Mouse (Mus musculus): ENCODE results near the gene Gm10720. TPM values are rescaled to one million over a fixed set of nuclear protein-coding genes. Genes with fewer than 3 reads are reported as not detected.
"Not testable (repeated sequence)": the region's sequence is repeated elsewhere in the genome, so short reads cannot be mapped to it uniquely, and the experiment has no call there.

Gm10720 gene
- polyA plus RNA-seq (2012; ENCODE audit: insufficient read depth, insufficient read length, low replicate concordance, missing spikeins), result not detected in 2 replicates

DNA sequence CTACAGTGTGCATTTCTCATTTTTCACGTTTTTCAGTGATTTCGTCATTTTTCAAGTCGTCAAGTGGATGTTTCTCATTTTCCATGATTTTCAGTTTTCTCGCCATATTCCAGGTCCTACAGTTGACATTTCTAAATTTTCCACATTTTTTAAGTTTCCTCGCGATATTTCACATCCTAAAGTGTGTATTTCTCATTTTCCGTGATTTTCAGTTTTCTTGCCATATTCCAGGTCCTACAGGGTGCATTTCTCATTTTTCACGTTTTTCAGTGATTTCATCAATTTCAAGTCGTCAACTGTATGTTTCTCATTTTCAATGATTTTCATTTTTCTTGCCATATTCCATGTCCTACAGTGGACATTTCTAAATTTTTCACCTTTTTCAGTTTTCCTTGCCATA is at the start of gene Gm10720:
Gene Gm10720, plus strand, starts transcription at position 301 of the 400 bp plus-strand sequence.
- H3K4me3 ChIP-seq (ENCODE audit: insufficient read depth, low read depth, low read length), result not testable (repeated sequence)
- whole genome bisulfite sequencing, result 67% methylated on average over 5 of the region's 9 CpGs

GRCm38 (mm10) chr9:3000445-3000972 is 14.9 kb upstream of the Gm10720 start, which contains the start of gene Gm10722:
Gene Gm10722, plus strand, starts transcription at chr9:3000922.
- H3K27ac ChIP-seq (ENCODE audit: insufficient read depth, low read depth, low read length); H3K4me1 ChIP-seq (ENCODE audit: control insufficient read depth, insufficient read depth, low read length); H3K4me3 ChIP-seq (ENCODE audit: insufficient read depth, low read depth, low read length): not testable (repeated sequence)
- 74% methylated on average over 12 of the region's 12 CpGs for WGBS

More for the DNA sequence above, at the start of gene Gm10720:
- not testable (repeated sequence) for H3K27ac ChIP-seq (ENCODE audit: insufficient read depth, low read depth, low read length); H3K4me1 ChIP-seq (ENCODE audit: control insufficient read depth, insufficient read depth, low read length)

- not testable (repeated sequence) for H3K4me3 ChIP-seq (ENCODE audit: insufficient read depth, low read depth, low read length); H3K27ac ChIP-seq (ENCODE audit: insufficient read depth, low read depth, low read length); H3K4me1 ChIP-seq (ENCODE audit: control insufficient read depth, insufficient read depth, low read length)
- 67% methylated on average over 8 of the region's 8 CpGs for WGBS
These were observed 14.4 kb upstream of the Gm10720 start for GRCm38 (mm10) chr9:3001006-3001405.

DNA sequence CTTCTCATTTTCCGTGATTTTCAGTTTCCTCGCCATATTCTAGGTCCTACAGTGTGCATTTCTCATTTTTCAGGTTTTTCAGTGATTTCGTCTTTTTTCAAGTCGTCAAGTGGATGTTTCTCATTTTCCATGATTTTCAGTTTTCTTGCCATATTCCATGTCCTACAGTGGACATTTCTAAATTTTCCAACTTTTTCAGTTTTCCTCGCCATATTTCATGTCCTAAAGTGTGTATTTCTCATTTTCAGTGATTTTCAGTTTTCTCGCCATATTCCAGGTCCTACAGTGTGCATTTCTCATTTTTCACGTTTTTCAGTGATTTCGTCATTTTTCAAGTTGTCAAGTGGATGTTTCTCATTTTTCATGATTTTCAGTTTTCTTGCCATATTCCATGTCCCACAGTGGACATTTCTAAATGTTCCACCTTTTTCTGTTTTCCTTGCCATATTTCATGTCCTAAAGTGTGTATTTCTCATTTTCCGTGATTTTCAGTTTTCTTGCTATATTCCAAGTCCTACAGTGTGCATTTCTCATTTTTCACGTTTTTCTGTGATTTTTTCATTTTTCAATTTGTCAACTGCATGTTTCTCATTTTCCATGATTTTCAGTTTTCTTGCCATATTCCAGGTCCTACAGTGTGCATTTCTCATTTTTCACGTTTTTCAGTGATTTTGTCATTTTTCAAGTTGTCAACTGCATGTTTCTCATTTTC is 13.3 kb upstream of the Gm10720 start:
- WGBS, result 72% methylated on average over 9 of the region's 11 CpGs
- not testable (repeated sequence) for H3K4me3 ChIP-seq (ENCODE audit: insufficient read depth, low read depth, low read length); H3K27ac ChIP-seq (ENCODE audit: insufficient read depth, low read depth, low read length); H3K4me1 ChIP-seq (ENCODE audit: control insufficient read depth, insufficient read depth, low read length)

DNA sequence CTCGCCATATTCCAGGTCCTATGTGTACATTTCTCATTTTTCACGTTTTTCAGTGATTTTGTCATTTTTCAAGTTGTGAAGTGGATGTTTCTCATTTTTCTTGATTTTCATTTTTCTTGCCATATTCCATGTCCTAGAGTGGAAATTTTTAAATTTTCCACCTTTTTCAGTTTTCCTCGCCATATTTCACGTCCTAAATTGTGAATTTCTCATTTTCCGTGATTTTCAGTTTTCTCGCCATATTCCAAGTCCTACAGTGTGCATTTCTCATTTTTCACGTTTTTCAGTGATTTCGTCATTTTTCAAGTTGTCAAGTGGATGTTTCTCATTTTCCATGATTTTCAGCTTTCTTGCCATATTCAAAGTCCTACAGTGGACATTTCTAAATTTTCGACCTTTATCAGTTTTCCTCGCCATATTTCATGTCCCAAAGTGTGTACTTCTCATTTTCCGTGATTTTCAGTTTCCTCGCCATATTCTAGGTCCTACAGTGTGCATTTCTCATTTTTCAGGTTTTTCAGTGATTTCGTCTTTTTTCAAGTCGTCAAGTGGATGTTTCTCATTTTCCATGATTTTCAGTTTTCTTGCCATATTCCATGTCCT is 12.6 kb upstream of the Gm10720 start, which contains the start of gene Gm11168:
Gene Gm11168, plus strand, starts transcription at position 553 of the 603 bp plus-strand sequence.
- not testable (repeated sequence) for H3K4me1 ChIP-seq (ENCODE audit: control insufficient read depth, insufficient read depth, low read length); H3K4me3 ChIP-seq (ENCODE audit: insufficient read depth, low read depth, low read length); H3K27ac ChIP-seq (ENCODE audit: insufficient read depth, low read depth, low read length)
- WGBS, result 75% methylated on average over 6 of the region's 14 CpGs

- not testable (repeated sequence) for H3K4me3 ChIP-seq (ENCODE audit: insufficient read depth, low read depth, low read length); H3K27ac ChIP-seq (ENCODE audit: insufficient read depth, low read depth, low read length); H3K4me1 ChIP-seq (ENCODE audit: control insufficient read depth, insufficient read depth, low read length)
- WGBS, result 85% methylated on average over 1 of the region's 5 CpGs
These were observed 9.3 kb upstream of the Gm10720 start for GRCm38 (mm10) chr9:3006179-3006578.

GRCm38 (mm10) chr9:3006636-3007035 is 8.8 kb upstream of the Gm10720 start:
- 72% methylated on average over 8 of the region's 8 CpGs for WGBS
- not testable (repeated sequence) for H3K4me1 ChIP-seq (ENCODE audit: control insufficient read depth, insufficient read depth, low read length); H3K27ac ChIP-seq (ENCODE audit: insufficient read depth, low read depth, low read length); H3K4me3 ChIP-seq (ENCODE audit: insufficient read depth, low read depth, low read length)

DNA sequence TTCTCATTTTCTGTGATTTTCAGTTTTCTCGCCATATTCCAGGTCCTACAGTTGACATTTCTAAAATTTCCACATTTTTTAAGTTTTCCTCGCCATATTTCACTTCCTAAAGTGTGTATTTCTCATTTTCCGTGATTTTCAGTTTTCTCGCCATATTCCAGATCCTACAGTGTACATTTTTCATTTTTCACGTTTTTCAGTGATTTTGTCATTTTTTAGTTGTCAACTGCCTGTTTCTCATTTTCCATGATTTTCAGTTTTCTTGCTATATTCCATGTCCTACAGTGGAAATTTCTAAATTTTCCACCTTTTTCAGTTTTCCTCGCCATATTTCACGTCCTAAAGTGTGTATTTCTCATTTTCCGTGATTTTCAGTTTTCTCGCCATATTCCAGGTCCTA is 8.2 kb upstream of the Gm10720 start:
- not testable (repeated sequence) for H3K4me1 ChIP-seq (ENCODE audit: control insufficient read depth, insufficient read depth, low read length); H3K4me3 ChIP-seq (ENCODE audit: insufficient read depth, low read depth, low read length); H3K27ac ChIP-seq (ENCODE audit: insufficient read depth, low read depth, low read length)
- WGBS, result 82% methylated on average over 8 of the region's 9 CpGs

DNA sequence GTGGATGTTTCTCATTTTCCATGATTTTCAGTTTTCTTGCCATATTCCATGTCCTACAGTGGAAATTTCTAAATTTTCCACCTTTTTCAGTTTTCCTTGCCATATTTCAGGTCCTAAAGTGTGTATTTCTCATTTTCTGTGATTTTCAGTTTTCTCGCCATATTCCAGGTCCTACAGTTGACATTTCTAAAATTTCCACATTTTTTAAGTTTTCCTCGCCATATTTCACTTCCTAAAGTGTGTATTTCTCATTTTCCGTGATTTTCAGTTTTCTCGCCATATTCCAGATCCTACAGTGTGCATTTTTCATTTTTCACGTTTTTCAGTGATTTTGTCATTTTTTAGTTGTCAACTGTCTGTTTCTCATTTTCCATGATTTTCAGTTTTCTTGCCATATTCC is 6.1 kb upstream of the Gm10720 start:
- not testable (repeated sequence) for H3K4me3 ChIP-seq (ENCODE audit: insufficient read depth, low read depth, low read length); H3K27ac ChIP-seq (ENCODE audit: insufficient read depth, low read depth, low read length); H3K4me1 ChIP-seq (ENCODE audit: control insufficient read depth, insufficient read depth, low read length)
- no CpG with 5 or more reads among the region's 5 CpGs for WGBS

DNA sequence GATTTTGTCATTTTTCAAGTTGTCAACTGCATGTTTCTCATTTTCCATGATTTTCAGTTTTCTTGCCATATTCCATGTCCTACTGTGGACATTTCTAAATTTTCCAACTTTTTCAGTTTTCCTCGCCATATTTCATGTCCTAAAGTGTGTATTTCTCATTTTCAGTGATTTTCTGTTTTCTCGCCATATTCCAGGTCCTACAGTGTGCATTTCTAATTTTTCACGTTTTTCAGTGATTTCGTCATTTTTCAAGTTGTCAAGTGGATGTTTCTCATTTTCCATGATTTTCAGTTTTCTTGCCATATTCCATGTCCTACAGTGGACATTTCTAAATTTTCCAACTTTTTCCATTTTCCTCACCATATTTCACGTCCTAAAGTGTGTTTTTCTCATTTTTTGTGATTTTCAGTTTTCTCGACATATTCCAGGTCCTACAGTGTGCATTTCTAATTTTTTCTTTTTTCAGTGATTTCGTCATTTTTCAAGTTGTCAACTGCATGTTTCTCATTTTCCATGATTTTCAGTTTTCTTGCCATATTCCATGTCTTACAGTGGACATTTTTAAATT is 3.3 kb upstream of the Gm10720 start:
- WGBS, result 84% methylated on average over 3 of the region's 7 CpGs
- H3K4me3 ChIP-seq (ENCODE audit: insufficient read depth, low read depth, low read length); H3K27ac ChIP-seq (ENCODE audit: insufficient read depth, low read depth, low read length); H3K4me1 ChIP-seq (ENCODE audit: control insufficient read depth, insufficient read depth, low read length): not testable (repeated sequence)

DNA sequence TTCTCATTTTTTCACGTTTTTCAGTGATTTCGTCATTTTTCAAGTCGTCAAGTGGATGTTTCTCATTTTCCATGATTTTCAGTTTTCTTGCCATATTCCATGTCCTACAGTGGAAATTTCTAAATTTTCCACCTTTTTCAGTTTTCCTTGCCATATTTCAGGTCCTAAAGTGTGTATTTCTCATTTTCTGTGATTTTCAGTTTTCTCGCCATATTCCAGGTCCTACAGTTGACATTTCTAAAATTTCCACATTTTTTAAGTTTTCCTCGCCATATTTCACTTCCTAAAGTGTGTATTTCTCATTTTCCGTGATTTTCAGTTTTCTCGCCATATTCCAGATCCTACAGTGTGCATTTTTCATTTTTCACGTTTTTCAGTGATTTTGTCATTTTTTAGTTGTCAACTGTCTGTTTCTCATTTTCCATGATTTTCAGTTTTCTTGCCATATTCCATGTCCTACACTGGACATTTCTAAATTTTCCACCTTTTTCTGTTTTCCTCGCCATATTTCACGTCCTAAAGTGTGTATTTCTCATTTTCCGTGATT is 2.6 kb upstream of the Gm10720 start, which contains the start of gene Gm10721:
Gene Gm10721, plus strand, starts transcription at position 408 of the 547 bp plus-strand sequence.
- WGBS, result no CpG with 5 or more reads among the region's 11 CpGs
- H3K27ac ChIP-seq (ENCODE audit: insufficient read depth, low read depth, low read length); H3K4me3 ChIP-seq (ENCODE audit: insufficient read depth, low read depth, low read length); H3K4me1 ChIP-seq (ENCODE audit: control insufficient read depth, insufficient read depth, low read length): not testable (repeated sequence)

DNA sequence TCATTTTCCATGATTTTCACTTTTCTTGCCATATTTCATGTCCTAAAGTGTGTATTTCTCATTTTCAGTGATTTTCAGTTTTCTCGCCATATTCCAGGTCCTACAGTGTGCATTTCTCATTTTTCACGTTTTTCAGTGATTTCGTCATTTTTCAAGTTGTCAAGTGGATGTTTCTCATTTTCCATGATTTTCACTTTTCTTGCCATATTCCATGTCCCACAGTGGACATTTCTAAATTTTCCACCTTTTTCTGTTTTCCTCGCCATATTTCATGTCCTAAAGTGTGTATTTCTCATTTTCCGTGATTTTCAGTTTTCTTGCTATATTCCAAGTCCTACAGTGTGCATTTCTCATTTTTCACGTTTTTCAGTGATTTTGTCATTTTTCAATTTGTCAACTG is 442 bp downstream of the Gm10720 start:
- 75% methylated on average over 6 of the region's 6 CpGs for WGBS
- H3K4me3 ChIP-seq (ENCODE audit: insufficient read depth, low read depth, low read length); H3K4me1 ChIP-seq (ENCODE audit: control insufficient read depth, insufficient read depth, low read length); H3K27ac ChIP-seq (ENCODE audit: insufficient read depth, low read depth, low read length): not testable (repeated sequence)

DNA sequence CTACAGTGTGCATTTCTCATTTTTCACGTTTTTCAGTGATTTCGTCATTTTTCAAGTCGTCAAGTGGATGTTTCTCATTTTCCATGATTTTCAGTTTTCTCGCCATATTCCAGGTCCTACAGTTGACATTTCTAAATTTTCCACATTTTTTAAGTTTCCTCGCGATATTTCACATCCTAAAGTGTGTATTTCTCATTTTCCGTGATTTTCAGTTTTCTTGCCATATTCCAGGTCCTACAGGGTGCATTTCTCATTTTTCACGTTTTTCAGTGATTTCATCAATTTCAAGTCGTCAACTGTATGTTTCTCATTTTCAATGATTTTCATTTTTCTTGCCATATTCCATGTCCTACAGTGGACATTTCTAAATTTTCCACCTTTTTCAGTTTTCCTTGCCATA is 1.7 kb downstream of the Gm10720 start, which contains the start of gene Gm10719:
Gene Gm10719, plus strand, starts transcription at position 301 of the 400 bp plus-strand sequence.
- H3K4me1 ChIP-seq (ENCODE audit: control insufficient read depth, insufficient read depth, low read length); H3K27ac ChIP-seq (ENCODE audit: insufficient read depth, low read depth, low read length); H3K4me3 ChIP-seq (ENCODE audit: insufficient read depth, low read depth, low read length): not testable (repeated sequence)
- 67% methylated on average over 1 of the region's 9 CpGs for WGBS

DNA sequence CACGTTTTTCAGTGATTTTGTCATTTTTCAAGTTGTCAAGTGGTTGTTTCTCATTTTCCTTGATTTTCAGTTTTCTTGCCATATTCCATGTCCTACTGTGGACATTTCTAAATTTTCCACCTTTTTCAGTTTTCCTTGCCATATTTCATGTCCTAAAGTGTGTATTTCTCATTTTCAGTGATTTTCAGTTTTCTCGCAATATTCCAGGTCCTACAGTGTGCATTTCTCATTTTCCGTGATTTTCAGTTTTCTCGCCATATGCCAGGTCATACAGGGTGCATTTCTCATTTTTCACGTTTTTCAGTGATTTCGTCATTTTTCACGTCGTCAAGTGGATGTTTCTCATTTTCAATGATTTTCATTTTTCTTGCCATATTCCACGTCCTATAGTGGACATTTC is 3.5 kb downstream of the Gm10720 start:
- not testable (repeated sequence) for H3K27ac ChIP-seq (ENCODE audit: insufficient read depth, low read depth, low read length); H3K4me3 ChIP-seq (ENCODE audit: insufficient read depth, low read depth, low read length); H3K4me1 ChIP-seq (ENCODE audit: control insufficient read depth, insufficient read depth, low read length)
- 64% methylated on average over 9 of the region's 9 CpGs for whole genome bisulfite sequencing

Measured in olfactory bulb, adult 2 months (tissue).